Mouse (Mus musculus) forebrain, embryonic 13.5 days (tissue): ENCODE measurements around the gene Acot7. TPM values are rescaled to one million over a fixed set of nuclear protein-coding genes. Genes with fewer than 3 reads are reported as not detected.
A peak's percentile ranks its signal among the peaks of the same experiment; 100 is the strongest.
"Not testable (repeated sequence)": the region's sequence is repeated elsewhere in the genome, so short reads cannot be mapped to it uniquely, and the experiment has no call there.

Experiments
- ATAC-seq: fragments of 200-750 bp; cut with Nextera tagmentation; 2 replicates; pipeline ENCODE4 v1.8.0; 2017
- H3K27ac ChIP-seq: fragments of 300-500 bp; sonication (generic); 2 replicates; pipeline ENCODE4 v1.5.1; 2015; ENCODE audit warnings: inconsistent platforms, mild to moderate bottlenecking, moderate library complexity
- H3K27me3 ChIP-seq: fragments of 300-500 bp; sonication (generic); 2 replicates; pipeline ENCODE4 v1.6.1; 2015; ENCODE audit warnings: mild to moderate bottlenecking, inconsistent platforms
- H3K36me3 ChIP-seq: fragments of 300-500 bp; sonication (generic); 2 replicates; pipeline ENCODE4 v1.6.1; 2015; ENCODE audit warnings: mild to moderate bottlenecking, inconsistent platforms; ENCODE audit not compliant: poor library complexity, severe bottlenecking
- H3K4me1 ChIP-seq: fragments of 300-500 bp; sonication (generic); 2 replicates; pipeline ENCODE4 v1.6.1; 2015; ENCODE audit warnings: inconsistent platforms
- H3K4me2 ChIP-seq: fragments of 300-500 bp; sonication (generic); 2 replicates; pipeline ENCODE4 v1.6.1; 2015; ENCODE audit warnings: inconsistent platforms, mild to moderate bottlenecking, moderate library complexity
- H3K4me3 ChIP-seq: fragments of 300-500 bp; sonication (generic); 2 replicates; pipeline ENCODE4 v1.5.1; 2015; ENCODE audit warnings: mild to moderate bottlenecking, inconsistent platforms
- H3K9ac ChIP-seq: fragments of 300-500 bp; sonication (generic); 2 replicates; pipeline ENCODE4 v1.6.1; 2015; ENCODE audit warnings: mild to moderate bottlenecking, inconsistent platforms
- H3K9me3 ChIP-seq: fragments of 300-500 bp; sonication (generic); replicated peaks from 2 replicates; pipeline ENCODE4 v1.6.1; 2016; ENCODE audit warnings: inconsistent platforms
- WGBS: fragments of 180-500 bp; shearing (Covaris S2); methylation state at CpG from one replicate; pipeline ENCODE4 v1.1.7; 2015; 5-methylcytosine and 5-hydroxymethylcytosine counted together
- polyA plus RNA-seq: library from polyadenylated mRNA; unstranded; fragments of >200 nt; fragmentation: Nextera tagmentation; extraction: Ambion mirVana; gene quantifications from 2 replicates; pipeline ENCODE4 v1.2.1, GENCODE M21; 2015

Gene Acot7
- polyA plus RNA-seq, 1 experiment from 2014 or later: 126 TPM

DNA sequence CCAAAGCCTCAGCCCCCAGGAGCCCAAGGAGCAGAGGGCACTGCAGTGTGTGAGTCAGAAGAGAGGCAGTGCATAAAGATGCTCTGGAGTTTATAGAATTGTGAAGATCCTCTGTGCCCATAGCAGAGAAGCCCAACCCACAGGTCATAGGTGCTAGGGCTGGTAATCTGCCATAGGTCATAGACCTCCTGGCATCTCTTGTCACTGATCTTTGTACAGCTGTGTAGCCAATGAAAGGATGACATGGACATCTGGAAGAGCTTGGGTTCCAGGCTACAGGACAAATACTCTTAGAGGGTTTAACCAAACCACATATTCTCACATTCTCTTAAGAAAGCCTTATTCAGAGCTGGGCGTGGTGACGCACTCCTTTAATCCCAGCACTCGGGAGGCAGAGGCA, 41.7 kb downstream of the Acot7 start:
- peaks cover 21% of the 10 kb centered on the region for H3K4me1 ChIP-seq
- 94% methylated on average over 3 of the region's 3 CpGs for WGBS
- H3K27me3 ChIP-seq: peaks cover 8% of the 10 kb centered on the region
- no peak for ATAC-seq
- H3K9me3 ChIP-seq: no peaks in the 10 kb centered on the region
- no peak overlapping the region for H3K4me3 ChIP-seq
- peaks cover 27% of the 10 kb centered on the region for H3K36me3 ChIP-seq
- H3K9ac ChIP-seq: no peak overlapping the region
- no peak overlapping the region for H3K4me2 ChIP-seq
- no peak overlapping the region for H3K27ac ChIP-seq

GRCm38 (mm10) chr4:152220771-152221410, 43.0 kb downstream of the Acot7 start:
- peaks cover 27% of the 10 kb centered on the region for H3K36me3 ChIP-seq
- peaks cover 6% of the 10 kb centered on the region; the same call in 1 of the 2 replicates for H3K27me3 ChIP-seq
- peaks cover 21% of the 10 kb centered on the region for H3K4me1 ChIP-seq
- H3K9me3 ChIP-seq: no peaks in the 10 kb centered on the region
- H3K9ac ChIP-seq: 0 out of 2 replicates have a peak overlapping the region, but pooled peaks have one; percentile 18
- H3K27ac ChIP-seq: peak overlapping the region; percentile 75
- H3K4me3 ChIP-seq: no peak overlapping the region
- no peak for ATAC-seq
- H3K4me2 ChIP-seq: peak overlapping the region; percentile 33
- WGBS: 48% methylated on average over 6 of the region's 7 CpGs

- Histone ChIP-seq H3K9ac (peak overlapping the region; percentile 18; the same call in 1 of the 2 replicates), H3K27me3 (peaks cover 6% of the 10 kb centered on the region; the same call in 1 of the 2 replicates), H3K4me3 (no peak overlapping the region), H3K27ac (peak overlapping the region; percentile 75), H3K4me1 (peaks cover 21% of the 10 kb centered on the region), H3K9me3 (no peaks in the 10 kb centered on the region), H3K36me3 (peaks cover 27% of the 10 kb centered on the region), H3K4me2 (peak overlapping the region; percentile 33)
- WGBS: under 1% methylated on average over 9 of the region's 9 CpGs
- ATAC-seq: peak; percentile 87
These were observed 43.5 kb downstream of the Acot7 start for GRCm38 (mm10) chr4:152221411-152221887.

DNA sequence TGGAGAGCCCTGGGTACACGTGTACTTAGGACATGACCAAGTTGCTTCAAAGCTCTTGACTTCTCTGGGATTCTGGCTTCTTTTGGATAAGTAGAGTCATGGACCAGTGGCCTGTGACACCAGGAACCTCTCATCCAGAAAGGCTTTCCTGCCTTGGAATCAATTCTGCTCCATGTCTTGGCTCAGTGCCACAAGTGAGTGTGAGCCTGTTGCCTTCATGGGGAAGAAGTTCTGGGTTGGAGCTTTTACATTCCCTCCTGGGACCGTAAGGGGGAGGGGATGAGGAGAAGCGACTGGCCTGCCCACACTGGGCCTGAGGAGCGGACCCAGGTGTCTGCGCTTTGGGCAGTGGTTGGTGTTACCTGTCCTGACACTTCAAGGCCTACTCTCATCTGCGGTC, 44.2 kb downstream of the Acot7 start:
- 84% methylated on average over 6 of the region's 6 CpGs for WGBS
- ATAC-seq: no peak
- Histone ChIP-seq H3K9me3 (no peaks in the 10 kb centered on the region), H3K4me3 (no peak overlapping the region), H3K4me2 (no peak overlapping the region), H3K4me1 (peaks cover 27% of the 10 kb centered on the region), H3K36me3 (peaks cover 27% of the 10 kb centered on the region), H3K27me3 (peaks cover 6% of the 10 kb centered on the region; the same call in 1 of the 2 replicates), H3K9ac (0 out of 2 replicates have a peak overlapping the region, but pooled peaks have one; percentile 12), H3K27ac (peak overlapping the region; percentile 75)

DNA sequence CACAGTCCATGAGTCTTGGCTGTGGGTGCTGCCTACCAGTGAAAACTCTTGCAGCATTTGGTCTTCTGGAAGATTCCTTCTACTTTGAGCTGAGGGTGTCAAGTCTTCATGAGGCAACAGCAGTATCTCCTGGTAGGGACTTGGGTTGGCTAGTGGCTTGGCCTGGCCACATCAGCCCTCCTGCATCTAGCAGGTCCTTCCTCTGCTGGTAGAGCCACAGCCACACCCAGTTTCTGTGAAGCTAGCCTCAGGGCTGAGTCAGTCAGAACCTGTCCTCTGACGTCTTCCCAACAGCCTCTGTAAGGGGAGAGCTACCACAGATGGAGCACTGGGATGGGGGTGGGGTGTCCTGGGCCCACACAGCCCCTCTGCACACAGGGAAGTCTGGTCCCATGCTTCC, 44.6 kb downstream of the Acot7 start:
- H3K36me3 ChIP-seq: peaks cover 27% of the 10 kb centered on the region

GRCm38 (mm10) chr4:152224156-152224555, 46.2 kb downstream of the Acot7 start:
- H3K36me3 ChIP-seq: peaks cover 15% of the 10 kb centered on the region
- ATAC-seq: no peak
- H3K27ac ChIP-seq: no peak overlapping the region
- no peak overlapping the region for H3K9ac ChIP-seq
- no peaks in the 10 kb centered on the region for H3K27me3 ChIP-seq
- no peak overlapping the region for H3K4me2 ChIP-seq
- H3K9me3 ChIP-seq: no peaks in the 10 kb centered on the region
- peaks cover 28% of the 10 kb centered on the region for H3K4me1 ChIP-seq
- 92% methylated on average over 5 of the region's 5 CpGs for WGBS
- H3K4me3 ChIP-seq: no peak overlapping the region

More for the DNA sequence above, 44.6 kb downstream of the Acot7 start:
- 64% methylated on average over 1 of the region's 1 CpGs for WGBS
- no peak overlapping the region for H3K9ac ChIP-seq
- no peak overlapping the region for H3K4me3 ChIP-seq
- no peak overlapping the region for H3K27ac ChIP-seq
- no peak for ATAC-seq
- H3K9me3 ChIP-seq: no peaks in the 10 kb centered on the region
- H3K27me3 ChIP-seq: peaks cover 6% of the 10 kb centered on the region; the same call in 1 of the 2 replicates
- peaks cover 28% of the 10 kb centered on the region for H3K4me1 ChIP-seq
- H3K4me2 ChIP-seq: no peak overlapping the region

GRCm38 (mm10) chr4:152226901-152227486, 49.1 kb downstream of the Acot7 start:
- Histone ChIP-seq H3K27me3 (no peaks in the 10 kb centered on the region), H3K27ac (peak overlapping the region; percentile 48), H3K4me3 (no peak overlapping the region), H3K9ac (peak overlapping the region; percentile 26; the same call in 1 of the 2 replicates), H3K9me3 (no peaks in the 10 kb centered on the region), H3K4me1 (peaks cover 15% of the 10 kb centered on the region), H3K36me3 (peaks cover 20% of the 10 kb centered on the region; the same call in 1 of the 2 replicates), H3K4me2 (no peak overlapping the region)
- 86% methylated on average over 13 of the region's 13 CpGs for WGBS
- peak; percentile 36; the same call in 1 of the 2 replicates for ATAC-seq

- WGBS: 91% methylated on average over 12 of the region's 12 CpGs
- H3K4me2 ChIP-seq: no peak overlapping the region
- no peaks in the 10 kb centered on the region for H3K9me3 ChIP-seq
- peaks cover 7% of the 10 kb centered on the region; the same call in 1 of the 2 replicates for H3K4me1 ChIP-seq
- no peak overlapping the region for H3K27ac ChIP-seq
- H3K4me3 ChIP-seq: no peak overlapping the region
- no peak overlapping the region for H3K9ac ChIP-seq
- peaks cover 23% of the 10 kb centered on the region; the same call in 1 of the 2 replicates for H3K36me3 ChIP-seq
- ATAC-seq: no peak
- no peaks in the 10 kb centered on the region for H3K27me3 ChIP-seq
These were observed 50.0 kb downstream of the Acot7 start for GRCm38 (mm10) chr4:152227749-152228527.

- H3K9ac ChIP-seq: 0 out of 2 replicates have a peak overlapping the region, but pooled peaks have one; percentile 6
- H3K4me1 ChIP-seq, ATAC-seq, H3K27ac ChIP-seq, H3K4me2 ChIP-seq, H3K9me3 ChIP-seq, H3K27me3 ChIP-seq, H3K4me3 ChIP-seq: not testable (repeated sequence)
- 43% methylated on average over 4 of the region's 4 CpGs for WGBS
- peaks cover 16% of the 10 kb centered on the region; the same call in 1 of the 2 replicates for H3K36me3 ChIP-seq
These were observed 52.4 kb downstream of the Acot7 start for GRCm38 (mm10) chr4:152230331-152230730.

DNA sequence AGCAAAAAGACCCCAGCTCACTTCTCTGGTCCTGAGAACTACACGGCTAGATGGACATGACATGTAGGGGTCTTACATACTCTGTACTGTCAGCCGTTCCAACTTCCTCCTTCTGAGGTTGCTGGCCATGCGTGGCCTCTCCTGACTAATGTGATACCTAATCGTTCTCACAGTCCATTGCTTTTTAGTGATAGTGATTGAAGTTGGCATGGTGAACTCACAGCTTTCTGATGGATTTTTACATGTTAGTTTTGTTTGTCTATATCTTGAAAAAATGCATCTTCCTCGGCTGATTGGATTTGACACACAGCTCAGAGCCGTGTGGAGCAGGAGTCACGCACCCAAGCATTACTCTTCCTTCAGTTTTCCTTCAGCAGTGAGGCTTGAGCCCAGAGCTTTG, 53.4 kb downstream of the Acot7 start:
- no peak overlapping the region for H3K9ac ChIP-seq
- no peak for ATAC-seq
- no peak overlapping the region for H3K27ac ChIP-seq
- H3K4me3 ChIP-seq: no peak overlapping the region
- no peaks in the 10 kb centered on the region for H3K27me3 ChIP-seq
- H3K4me2 ChIP-seq: no peak overlapping the region
- WGBS: 90% methylated on average over 7 of the region's 7 CpGs
- no peaks in the 10 kb centered on the region for H3K9me3 ChIP-seq
- H3K36me3 ChIP-seq: peaks cover 16% of the 10 kb centered on the region; the same call in 1 of the 2 replicates
- H3K4me1 ChIP-seq: peaks cover 7% of the 10 kb centered on the region; the same call in 1 of the 2 replicates

GRCm38 (mm10) chr4:152232411-152232903, 54.5 kb downstream of the Acot7 start:
- Histone ChIP-seq H3K4me2 (no peak overlapping the region), H3K9me3 (no peaks in the 10 kb centered on the region)
- 93% methylated on average over 4 of the region's 4 CpGs for WGBS

More at GRCm38 (mm10) chr4:152232411-152232903, 54.5 kb downstream of the Acot7 start:
- H3K36me3 ChIP-seq: peaks cover 25% of the 10 kb centered on the region; the same call in 1 of the 2 replicates
- no peaks in the 10 kb centered on the region for H3K4me1 ChIP-seq
- H3K9ac ChIP-seq: no peak overlapping the region
- ATAC-seq: no peak
- H3K4me3 ChIP-seq: no peak overlapping the region
- no peaks in the 10 kb centered on the region for H3K27me3 ChIP-seq
- H3K27ac ChIP-seq: no peak overlapping the region
